Mouse (Mus musculus): ENCODE results near the gene Fam83e.

Gene Fam83e

DNA sequence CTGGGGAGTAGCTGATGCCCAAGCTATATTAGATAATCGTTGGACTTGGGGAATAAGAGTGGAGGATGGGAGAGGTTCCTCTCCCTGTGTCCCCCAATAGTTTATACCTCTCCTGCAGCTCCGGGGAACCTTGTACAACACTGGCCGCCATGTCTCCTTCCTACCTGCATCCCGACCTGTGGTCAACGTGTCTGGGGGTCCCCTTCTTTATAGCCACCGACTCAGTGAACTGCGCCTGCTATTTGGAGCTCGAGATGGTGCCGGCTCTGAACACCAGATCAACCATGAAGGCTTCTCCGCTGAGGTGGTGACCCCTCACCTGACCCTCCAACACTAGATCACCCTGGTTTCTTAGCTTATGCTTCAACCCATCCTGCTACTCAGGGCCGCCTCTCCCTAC, 18.7 kb upstream of the Fam83e start:
- peak; percentile 70 for DNase-seq

DNA sequence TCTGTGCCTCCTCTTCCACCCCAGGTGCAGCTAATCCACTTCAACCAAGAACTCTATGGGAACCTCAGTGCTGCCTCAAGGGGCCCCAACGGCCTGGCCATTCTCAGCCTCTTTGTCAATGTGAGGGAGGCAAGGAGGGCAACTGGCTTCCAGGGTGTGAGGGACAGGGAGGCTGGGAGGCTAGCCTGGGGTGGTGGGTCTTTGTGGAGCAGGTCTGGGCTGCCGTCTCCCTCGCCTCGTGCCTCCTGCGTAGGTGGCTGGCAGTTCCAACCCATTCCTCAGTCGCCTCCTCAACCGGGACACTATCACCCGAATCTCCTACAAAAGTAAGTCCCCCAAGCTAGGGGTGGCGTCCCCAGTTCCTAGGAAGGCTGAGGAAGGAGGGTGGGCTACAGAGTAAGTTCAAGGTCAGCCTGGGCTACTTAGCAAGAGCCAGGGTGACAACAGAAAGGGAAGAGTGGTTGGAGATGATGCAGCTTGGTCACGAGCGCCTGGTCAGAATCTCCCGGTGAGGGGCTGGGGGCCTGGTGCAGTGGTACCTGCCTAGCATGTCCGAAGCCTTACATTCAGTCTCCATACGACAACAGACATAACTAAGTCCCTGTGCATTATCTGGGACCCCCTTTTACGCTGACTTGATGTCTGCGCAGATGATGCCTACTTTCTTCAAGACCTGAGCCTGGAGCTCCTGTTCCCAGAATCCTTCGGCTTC, 18.0 kb upstream of the Fam83e start:
- DNase-seq, result peak; percentile 73

DNA sequence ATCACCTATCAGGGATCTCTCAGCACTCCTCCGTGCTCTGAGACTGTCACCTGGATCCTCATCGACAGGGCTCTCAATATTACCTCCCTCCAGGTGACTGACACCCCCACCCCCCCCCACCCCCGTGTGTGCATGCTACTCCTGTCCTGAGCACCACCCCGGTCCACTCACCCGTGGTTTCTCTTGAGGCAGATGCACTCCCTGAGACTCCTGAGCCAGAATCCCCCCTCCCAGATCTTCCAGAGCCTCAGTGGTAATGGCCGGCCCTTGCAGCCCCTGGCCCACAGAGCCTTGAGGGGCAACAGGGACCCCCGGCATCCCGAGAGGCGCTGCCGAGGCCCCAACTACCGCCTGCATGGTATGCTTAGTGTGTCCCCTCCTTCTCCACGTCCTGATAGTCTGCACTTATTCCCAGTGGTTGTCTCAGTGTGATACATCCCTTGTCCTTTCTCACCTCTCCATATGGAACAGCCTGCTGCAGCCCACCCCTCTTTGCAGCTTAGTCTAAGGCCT, 17.4 kb upstream of the Fam83e start:
- no peak for DNase-seq

DNA sequence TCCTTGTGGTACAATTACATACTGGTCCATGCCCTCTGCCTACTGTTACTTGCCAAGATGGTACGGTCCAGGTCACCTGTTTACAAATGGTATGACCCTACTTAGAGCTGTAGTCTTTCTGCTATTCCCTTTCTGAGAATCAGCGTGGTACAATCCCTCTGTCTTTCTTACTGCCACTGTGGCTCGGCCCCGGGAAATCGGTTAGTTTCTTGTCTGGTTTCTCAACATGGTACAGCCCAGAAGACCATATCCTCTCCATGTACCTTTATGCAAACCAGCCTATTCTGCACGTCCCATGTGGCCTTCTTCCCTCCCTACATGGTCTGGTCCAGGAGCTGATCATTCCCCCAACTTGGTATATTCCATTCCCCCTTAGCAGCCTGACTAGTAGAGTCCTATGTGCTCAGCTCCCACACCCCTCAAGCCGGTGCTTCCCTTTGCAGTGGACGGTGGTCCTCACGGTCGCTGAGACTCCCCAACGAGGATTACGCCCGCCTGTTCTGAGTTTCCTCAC, 16.9 kb upstream of the Fam83e start:
- peak; percentile 96 for DNase-seq

DNA sequence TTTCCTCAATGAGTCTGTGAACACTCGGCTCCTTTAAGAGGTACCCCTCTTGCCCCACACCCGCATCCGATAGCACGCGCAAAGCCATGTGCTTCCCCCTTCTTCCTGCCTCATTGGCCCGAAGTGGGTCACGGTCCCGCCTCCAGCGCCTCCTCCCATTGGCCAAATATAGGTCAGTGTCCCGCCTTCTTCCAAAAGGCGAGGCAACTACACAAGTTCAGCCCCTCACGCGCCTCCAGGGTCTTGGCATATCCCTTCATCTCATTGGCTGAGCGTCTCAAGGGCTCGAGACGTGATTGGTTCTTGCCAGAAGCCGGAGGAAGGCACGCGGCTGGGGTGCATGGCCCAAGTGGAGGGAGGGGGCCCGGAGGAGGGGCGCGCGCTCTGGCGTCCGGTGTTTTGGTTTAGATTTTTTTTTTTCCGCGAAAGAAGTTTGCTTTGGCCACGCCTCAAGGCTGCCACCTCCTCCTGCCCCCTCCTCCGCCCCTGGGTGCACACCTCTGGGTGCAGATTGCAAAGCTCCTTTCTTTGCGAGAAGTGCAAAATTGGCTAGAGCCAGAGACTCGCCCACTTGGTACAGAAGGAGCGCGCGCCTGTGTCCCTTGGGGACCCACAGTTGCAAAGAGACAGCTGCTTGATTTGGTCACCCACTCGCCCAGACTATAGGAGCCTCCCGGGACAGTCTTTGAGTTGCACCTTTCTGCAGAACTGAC, 16.1 kb upstream of the Fam83e start, which contains the start of gene Dbp:
Dbp (plus strand) TSS at position 359 of the 713 bp plus-strand sequence.
- peak; percentile 100 for DNase-seq

DNA sequence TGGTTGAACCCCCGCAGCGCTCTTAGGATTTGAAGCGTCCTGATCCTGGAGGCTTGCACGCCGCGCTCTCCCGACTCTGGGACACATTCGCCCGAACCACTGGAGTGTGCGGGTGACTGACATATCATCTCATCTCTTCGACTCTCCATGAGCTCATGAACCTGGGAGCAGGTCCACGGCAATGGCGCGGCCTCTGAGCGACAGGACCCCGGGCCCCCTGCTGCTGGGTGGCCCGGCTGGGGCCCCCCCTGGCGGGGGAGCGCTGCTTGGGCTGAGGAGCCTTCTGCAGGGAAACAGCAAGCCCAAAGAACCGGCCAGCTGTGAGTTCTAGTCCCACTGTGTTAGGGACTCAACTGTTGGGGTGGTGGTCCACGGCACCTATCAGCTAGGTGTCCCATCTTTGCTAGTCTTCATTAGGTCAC, 15.6 kb upstream of the Fam83e start:
- DNase-seq, result no peak

DNA sequence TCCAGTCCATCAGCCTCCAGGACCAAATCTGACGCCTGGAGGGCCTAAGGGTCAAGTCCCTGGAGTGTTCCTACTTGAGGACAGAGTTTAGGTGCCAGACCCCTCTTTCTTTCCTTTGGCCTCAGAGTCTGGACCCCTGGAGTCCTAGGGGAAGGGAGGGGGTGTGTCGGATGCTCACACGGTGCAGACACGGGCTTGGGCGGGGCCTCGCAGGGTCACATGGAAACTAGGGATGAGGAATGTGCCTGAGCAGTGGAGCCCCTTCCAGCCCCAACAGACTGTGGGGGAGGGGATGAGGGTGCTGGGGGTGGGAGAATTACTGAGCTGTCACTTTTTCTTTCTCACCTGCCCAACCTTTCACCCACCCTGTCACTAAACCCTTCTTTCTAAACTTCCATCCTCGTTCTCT, 15.1 kb upstream of the Fam83e start:
- peak; percentile 92 for DNase-seq

DNA sequence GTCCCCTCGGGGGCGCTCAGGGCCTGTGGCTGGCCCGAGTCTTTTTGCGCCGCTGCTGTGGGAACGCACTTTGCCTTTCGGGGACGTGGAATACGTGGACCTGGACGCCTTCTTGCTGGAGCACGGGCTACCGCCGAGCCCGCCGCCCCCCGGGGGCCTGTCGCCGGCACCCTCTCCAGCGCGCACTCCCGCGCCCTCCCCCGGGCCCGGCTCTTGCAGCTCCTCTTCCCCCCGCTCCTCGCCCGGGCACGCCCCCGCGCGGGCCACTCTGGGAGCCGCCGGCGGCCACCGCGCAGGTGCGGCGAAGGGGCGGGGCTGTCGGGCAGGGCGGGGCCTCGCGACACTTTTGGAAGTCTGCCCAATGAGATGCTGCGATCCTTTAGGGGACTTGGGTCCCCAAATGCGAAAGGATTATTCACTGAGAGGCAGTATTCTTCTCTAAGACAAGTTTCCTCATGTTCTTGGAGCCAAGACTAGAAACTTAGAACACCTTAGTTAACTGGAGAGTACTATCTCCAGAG, 14.2 kb upstream of the Fam83e start:
- DNase-seq, result peak; percentile 89

DNA sequence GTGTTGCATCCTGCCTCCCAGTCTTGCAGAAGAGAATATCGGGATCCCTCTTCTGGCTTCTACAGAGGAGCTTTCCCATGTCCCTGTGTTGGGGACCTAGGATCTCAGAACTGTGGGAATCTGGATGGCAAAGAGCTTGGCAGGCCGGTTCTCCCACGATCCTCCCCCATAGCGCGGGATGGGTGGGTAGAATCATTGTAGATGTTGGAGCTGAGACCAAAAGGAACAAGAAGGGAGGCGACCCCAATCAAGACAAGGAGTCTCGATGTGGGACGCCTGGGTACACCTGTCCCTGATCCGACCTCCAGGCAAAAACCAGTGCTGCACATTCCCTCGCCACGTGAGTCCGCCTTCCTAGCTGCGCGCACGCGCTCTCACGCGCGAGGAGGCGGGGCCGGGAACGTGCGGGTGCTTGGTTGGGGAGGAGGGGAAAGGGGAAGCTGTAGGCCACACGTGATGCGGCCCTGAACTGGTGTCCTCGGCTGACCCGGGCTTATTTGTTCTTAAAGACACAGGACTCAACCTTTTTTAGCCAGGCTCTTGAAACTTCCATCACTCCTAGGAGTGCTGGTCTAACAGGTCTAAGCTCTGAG, 13.5 kb upstream of the Fam83e start:
- DNase-seq, result peak; percentile 98

DNA sequence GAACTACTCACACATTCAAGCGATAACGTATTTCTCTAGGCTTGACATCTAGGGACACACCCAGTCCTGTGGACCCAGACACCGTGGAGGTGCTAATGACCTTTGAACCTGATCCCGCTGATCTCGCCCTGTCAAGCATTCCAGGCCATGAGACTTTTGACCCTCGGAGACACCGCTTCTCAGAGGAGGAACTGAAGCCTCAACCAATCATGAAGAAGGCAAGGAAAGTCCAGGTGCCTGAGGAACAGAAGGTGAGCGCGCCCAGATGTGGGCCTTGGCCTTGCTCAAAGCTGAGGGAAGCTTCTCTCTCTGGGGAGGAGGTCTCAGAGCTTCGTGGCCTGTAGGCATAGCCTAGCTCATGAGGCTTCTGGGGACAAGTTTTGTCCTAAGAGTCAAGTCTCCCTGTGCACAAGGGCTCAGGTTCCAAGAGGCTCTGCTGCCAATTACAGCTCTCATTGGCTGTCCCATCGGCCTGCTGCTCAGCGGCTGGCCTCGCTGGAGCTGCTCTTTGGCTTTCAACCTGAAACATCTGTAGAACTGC, 12.7 kb upstream of the Fam83e start:
- peak; percentile 74 for DNase-seq

DNA sequence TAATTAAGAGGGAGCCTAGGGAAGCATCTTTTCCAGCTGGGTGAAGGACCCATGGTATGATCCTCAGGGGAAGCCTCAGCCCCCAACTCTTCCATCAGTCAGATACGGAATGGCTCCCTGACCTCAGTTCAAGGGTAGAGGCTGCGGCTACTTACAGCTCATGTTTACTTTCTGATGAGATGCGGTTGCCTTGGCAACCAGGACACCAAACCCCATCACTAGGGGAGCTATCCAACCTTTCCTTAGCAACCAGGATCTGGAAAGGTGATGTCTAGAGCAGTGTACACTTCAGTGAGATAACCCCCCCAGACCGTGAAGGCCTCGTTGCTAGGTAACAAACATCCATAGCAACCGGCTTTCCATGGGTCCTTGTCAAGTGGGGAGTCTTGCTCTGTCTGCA, 12.0 kb upstream of the Fam83e start:
- DNase-seq, result no peak

DNA sequence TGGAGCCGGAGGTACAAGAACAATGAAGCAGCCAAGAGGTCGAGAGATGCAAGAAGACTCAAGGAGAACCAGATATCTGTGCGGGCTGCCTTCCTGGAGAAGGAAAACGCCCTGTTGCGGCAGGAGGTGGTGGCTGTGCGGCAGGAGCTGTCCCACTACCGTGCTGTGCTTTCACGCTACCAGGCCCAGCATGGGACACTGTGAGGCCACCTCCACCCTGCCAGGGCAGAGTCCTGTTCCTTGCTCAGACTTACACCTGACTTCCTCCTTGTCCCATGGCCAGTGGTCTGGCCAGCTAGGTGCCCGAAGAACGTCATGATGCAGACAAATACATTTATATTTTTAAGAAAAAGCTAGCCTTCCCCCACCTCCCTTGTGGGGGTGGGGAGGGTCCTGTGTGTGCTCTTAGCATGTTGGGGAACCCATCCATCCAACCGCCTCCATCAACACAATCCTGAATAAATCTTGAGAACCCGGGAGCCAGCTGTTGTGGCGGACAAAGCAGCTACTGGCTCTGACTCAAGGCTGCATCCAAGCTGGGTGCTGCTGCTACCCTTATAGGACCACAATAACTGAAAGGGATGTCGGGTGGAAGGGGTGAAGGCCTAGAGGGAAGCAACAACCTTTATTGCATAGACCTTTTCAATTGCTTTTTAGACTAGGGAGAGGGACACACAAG, 11.2 kb upstream of the Fam83e start:
- peak; percentile 67 for DNase-seq

DNA sequence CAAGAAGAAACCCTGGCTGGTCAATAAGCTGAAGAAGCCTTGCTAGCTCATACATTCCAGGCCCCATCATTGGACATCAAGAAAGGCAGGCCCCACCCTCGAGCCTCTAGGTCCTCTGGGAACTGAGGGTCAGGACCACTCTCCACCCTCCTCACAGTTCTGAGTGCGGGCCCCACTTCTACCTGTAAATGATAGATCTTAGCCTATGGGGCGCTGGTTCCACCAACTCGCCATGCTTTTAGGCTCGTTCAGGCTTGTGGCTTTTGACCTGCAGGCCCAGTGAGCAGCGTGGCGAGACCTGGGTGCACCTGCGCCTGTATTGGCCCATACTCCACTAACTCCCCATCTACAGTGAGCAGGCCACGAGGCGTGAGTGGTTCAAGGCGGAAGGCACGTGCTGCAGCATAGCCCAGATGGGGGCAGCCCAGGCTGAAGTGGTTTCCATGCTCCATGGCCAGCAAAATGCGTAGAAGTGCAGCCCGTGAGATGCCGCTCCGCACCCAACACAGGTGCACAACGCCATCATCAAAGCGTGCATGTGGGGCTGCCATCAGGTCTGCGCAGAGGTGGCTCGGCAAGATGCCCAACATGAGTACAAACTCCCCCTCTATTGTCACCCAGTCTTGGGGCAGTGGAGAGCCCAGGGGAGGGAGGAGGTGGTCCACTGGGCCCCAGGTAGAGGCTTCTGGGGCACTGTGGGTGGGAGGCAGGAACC, 10.4 kb upstream of the Fam83e start:
- peak; percentile 63 for DNase-seq

DNA sequence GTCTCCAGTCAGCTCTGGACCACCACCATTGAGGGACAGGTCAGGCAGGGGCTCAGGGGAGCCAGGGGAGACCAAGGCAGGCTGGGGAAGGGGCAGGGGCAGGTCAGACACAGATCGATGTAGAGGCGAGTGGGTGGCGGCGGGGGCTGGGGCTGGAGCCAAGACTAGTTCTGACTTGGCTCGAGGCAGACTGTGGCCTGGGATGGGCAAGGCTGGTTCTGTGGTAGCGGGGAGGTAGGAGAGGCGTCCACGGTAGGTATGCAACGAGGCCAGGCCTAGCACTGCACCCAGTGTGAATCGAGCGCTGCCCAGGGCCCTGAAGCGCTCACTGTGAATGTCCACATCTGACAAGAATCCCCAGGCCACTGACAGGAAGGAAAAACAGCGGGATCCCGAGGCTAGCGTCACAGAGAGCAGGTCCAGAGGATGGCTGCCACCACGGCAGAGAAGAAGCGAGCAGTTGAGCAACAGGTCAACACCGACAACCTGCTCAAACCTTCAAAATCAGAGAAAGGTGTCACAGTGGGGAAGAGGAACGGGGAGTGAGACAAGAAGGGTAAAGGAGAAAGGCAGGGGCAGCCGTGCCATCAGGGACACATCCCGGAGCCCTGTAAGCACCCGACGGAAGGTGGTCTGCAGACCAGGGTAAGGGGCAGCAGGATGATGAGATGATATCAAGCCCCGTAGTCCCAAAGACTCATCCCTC, 9.5 kb upstream of the Fam83e start:
- DNase-seq, result peak; percentile 59

DNA sequence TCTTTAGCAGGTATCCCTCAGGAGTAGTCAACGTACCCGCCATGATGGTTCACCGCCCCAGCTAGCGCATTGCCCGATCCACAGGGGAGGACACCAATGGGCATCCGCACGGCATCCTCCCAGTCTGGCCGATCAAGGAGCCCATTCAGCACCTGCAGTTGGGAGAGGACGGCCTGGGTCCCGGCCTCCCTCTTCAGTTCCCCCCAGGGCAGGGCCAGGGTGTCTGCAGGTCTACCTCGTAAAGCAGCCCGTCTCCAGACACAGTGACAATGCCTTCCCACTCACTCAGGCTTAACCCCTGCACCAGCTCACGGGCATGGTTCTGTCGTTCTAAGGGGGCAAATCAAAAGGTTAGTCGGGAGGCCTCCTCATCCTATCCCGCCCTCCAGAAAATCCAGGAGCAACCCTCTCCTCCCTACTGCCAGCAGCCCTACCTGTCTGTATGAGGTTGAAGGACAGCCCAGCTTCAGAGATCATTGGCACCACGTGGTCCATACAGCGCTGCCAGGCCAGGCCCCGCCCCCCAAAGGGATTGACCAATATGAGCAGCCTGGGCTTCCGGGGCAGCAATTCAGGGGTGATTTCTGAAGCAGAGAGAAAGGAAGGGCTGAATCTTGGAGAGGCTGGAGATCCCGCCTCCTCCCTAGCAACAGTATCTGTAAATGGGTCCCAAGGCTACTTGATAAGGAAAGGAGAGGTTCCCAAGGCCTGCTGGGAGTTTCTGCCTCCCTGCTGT, 8.8 kb upstream of the Fam83e start:
- peak; percentile 72 for DNase-seq

DNA sequence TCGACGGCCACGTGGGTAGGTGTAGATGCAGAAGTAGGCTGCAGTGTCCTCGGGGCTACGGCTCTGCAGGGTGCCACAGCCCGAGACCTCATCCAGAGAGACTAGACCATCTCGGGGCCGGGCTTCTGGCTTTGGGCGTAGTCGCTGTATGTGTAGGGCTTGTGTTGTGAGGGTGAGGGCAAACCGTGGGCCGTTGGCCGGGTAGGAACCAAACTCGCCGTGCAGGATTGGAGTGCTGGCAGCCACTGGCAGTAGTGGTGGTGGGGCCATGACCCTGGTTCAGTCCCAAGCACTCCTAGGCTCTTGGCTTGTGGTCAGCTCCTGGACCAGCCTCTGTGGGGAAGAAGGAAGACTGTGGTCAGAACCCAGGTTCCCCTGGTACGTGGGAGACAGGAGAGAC, 7.6 kb upstream of the Fam83e start:
- peak; percentile 65 for DNase-seq

DNA sequence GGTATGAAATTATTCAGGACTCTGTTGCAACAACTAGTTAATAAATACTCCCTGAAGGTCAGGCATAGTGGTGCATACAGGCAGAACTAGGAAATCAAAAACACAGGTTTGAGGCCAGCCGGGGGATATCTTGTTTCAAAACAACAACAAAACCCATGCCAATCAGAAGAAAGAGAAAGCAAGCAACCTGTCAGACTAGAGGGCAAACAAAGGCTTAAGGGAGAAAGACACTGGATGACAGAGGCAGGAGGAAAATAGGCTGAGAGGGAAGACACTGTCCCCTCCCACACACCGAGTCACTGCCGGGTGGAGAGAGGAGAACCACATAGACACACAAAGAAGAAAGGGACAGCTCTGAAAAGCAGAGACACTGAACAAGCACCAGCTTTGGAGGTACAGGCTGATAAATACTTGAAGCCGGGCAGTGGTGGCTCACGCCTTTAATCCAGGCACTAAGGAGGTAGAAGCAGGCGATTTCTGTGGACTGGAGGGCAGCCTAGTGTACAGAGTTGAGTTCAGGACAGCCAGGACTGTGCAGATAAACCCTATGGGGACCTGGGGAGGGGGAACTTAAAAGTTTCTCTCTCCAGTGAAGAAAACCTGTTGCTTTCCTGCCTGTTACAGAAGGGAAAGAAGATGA, 7.0 kb upstream of the Fam83e start:
- DNase-seq, result peak; percentile 55

DNA sequence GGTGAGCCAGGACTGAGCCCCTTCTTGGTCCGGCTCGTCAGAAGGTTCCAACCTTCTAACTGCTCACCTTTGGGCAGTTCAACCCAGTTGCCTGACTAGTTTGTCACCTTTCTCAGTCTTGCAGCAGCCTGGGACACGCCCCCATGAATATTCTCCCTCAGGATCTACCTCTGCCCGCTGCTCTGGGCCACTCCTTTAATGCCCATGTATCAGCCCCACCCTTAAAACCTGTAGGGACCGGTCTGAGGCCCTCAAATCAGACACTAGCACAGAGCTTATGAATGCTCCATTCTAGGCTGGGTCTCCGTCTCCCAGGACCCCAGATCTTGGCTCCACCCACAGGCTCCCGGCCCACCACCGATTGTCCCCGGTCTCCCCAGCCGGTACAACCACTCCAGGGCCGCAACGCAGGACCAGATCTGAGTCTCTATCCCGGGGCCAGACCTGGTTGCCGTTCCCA, 6.4 kb upstream of the Fam83e start:
- no peak for DNase-seq

DNA sequence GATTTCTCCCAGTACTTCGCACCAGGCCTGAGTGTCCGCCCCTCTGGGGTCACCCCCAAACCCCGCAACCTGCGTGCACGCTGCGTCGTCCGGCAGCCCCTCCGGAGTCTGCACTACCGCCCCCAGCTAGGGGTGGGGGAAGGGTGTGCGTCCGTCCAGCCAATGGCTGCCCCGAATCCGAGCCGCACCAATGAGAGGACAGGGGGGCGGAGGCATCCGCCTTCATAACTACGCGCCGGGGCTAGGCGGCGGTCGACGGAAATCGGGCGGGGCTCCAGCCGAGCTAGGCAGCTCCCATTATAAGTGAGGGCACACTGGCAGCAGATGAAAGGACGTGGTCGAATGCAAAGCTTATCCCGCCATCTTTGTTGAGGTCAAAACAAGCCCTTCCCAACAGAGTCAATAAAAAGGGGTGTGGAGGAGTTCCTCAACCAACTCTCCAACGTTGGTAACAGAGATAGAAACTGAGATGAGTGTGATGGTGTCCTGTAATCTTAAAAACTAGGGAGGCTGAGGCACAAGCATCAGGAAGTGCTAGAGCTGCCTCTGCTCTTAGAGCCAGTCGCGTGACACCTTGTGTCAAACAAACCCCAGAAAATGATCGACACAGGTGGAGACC, 5.8 kb upstream of the Fam83e start, which contains the start of gene Rpl18:
Rpl18 (plus strand) TSS at position 368 of the 619 bp plus-strand sequence.
- peak; percentile 97 for DNase-seq

All from cerebellum, adult 9-10 months (tissue).